Mouse (Mus musculus) midbrain, embryonic 12.5 days (tissue): Measurements from ENCODE around the gene Chrna4. TPM values are rescaled to one million over a fixed set of nuclear protein-coding genes. Genes with fewer than 3 reads are reported as not detected.

Experiments used
- ATAC-seq: fragments of 200-750 bp; cut with Nextera tagmentation; 2 replicates; pipeline ENCODE4 v1.8.0; 2017; ENCODE audit warnings: low read depth, moderate TSS enrichment, moderate library complexity; ENCODE audit not compliant: low FRiP score
- H3K27ac ChIP-seq: fragments of 300-500 bp; sonication (generic); replicated peaks from 2 replicates; pipeline ENCODE4 v1.5.1; 2016; ENCODE audit warnings: mild to moderate bottlenecking
- H3K27me3 ChIP-seq: fragments of 300-500 bp; sonication (generic); 2 replicates; pipeline ENCODE4 v1.6.1; 2016; ENCODE audit warnings: mild to moderate bottlenecking
- H3K36me3 ChIP-seq: fragments of 300-500 bp; sonication (generic); 2 replicates; pipeline ENCODE4 v1.6.1; 2016
- H3K4me1 ChIP-seq: fragments of 300-500 bp; sonication (generic); 2 replicates; pipeline ENCODE4 v1.6.1; 2016
- H3K4me2 ChIP-seq: fragments of 300-500 bp; sonication (generic); replicated peaks from 2 replicates; pipeline ENCODE4 v1.6.1; 2016; ENCODE audit warnings: mild to moderate bottlenecking, moderate library complexity
- H3K4me3 ChIP-seq: fragments of 300-500 bp; sonication (generic); 2 replicates; pipeline ENCODE4 v1.5.1; 2016; ENCODE audit warnings: mild to moderate bottlenecking
- H3K9ac ChIP-seq: fragments of 300-500 bp; sonication (generic); replicated peaks from 2 replicates; pipeline ENCODE4 v1.6.1; 2016; ENCODE audit warnings: mild to moderate bottlenecking, moderate library complexity
- H3K9me3 ChIP-seq: fragments of 300-500 bp; sonication (generic); 2 replicates; pipeline ENCODE4 v1.6.1; 2016; ENCODE audit warnings: mild to moderate bottlenecking
- WGBS: fragments of 180-500 bp; shearing (Covaris S2); methylation state at CpG from one replicate; pipeline ENCODE4 v1.1.7; 2016; 5-methylcytosine and 5-hydroxymethylcytosine counted together
- polyA plus RNA-seq: library from polyadenylated mRNA; unstranded; fragments of >200 nt; fragmentation: Nextera tagmentation; extraction: Ambion mirVana; gene quantifications from 2 replicates; pipeline ENCODE4 v1.2.1, GENCODE M21; 2016

The Chrna4 gene
- polyA plus RNA-seq, 1 experiment from 2014 or later: 43.2 TPM

GRCm38 (mm10) chr2:181065827-181066226 is 22.5 kb upstream of the Chrna4 start:
- H3K9me3 ChIP-seq: no peaks in the 10 kb centered on the region
- H3K4me1 ChIP-seq: no peaks in the 10 kb centered on the region
- ATAC-seq: no peak
- H3K4me3 ChIP-seq: no peak overlapping the region
- peaks cover 11% of the 10 kb centered on the region; the same call in 1 of the 2 replicates for H3K27me3 ChIP-seq
- no peaks in the 10 kb centered on the region for H3K36me3 ChIP-seq
- H3K4me2 ChIP-seq: no peak overlapping the region
- H3K9ac ChIP-seq: no peak overlapping the region
- WGBS: 66% methylated on average over 4 of the region's 4 CpGs
- no peak overlapping the region for H3K27ac ChIP-seq

- 20% methylated on average over 5 of the region's 5 CpGs for WGBS
- H3K4me1 ChIP-seq: peaks cover 22% of the 10 kb centered on the region
- H3K9ac ChIP-seq: no peak overlapping the region
- H3K4me3 ChIP-seq: no peak overlapping the region
- H3K27ac ChIP-seq: no peak overlapping the region
- no peak overlapping the region for H3K4me2 ChIP-seq
- H3K9me3 ChIP-seq: no peaks in the 10 kb centered on the region
- no peaks in the 10 kb centered on the region for H3K36me3 ChIP-seq
- peaks cover 17% of the 10 kb centered on the region; the same call in 1 of the 2 replicates for H3K27me3 ChIP-seq
- peak; percentile 56; the same call in 1 of the 2 replicates for ATAC-seq
Observed at GRCm38 (mm10) chr2:181060127-181060526, 16.8 kb upstream of the Chrna4 start.

GRCm38 (mm10) chr2:181058193-181058592 is 14.8 kb upstream of the Chrna4 start:
- Histone ChIP-seq H3K4me2 (no peak overlapping the region), H3K27me3 (peaks cover 17% of the 10 kb centered on the region; the same call in 1 of the 2 replicates), H3K36me3 (no peaks in the 10 kb centered on the region), H3K27ac (peak overlapping the region; percentile 11; the same call in 1 of the 2 replicates), H3K9me3 (no peaks in the 10 kb centered on the region), H3K9ac (no peak overlapping the region), H3K4me3 (no peak overlapping the region), H3K4me1 (peaks cover 22% of the 10 kb centered on the region)
- whole genome bisulfite sequencing: 68% methylated on average over 3 of the region's 3 CpGs
- no peak for ATAC-seq

- no peak for ATAC-seq
Observed at GRCm38 (mm10) chr2:181057341-181057740, 14.0 kb upstream of the Chrna4 start.

GRCm38 (mm10) chr2:181052171-181052570 is 8.8 kb upstream of the Chrna4 start:
- WGBS: 84% methylated on average over 1 of the region's 1 CpGs
- Histone ChIP-seq H3K36me3 (no peaks in the 10 kb centered on the region), H3K27me3 (0 out of 2 replicates have a peak, but pooled peaks cover 14% of the 10 kb centered on the region), H3K4me2 (no peak overlapping the region), H3K4me3 (no peak overlapping the region), H3K4me1 (peaks cover 5% of the 10 kb centered on the region), H3K9ac (no peak overlapping the region), H3K27ac (no peak overlapping the region), H3K9me3 (no peaks in the 10 kb centered on the region)
- no peak for ATAC-seq

More at GRCm38 (mm10) chr2:181057341-181057740, 14.0 kb upstream of the Chrna4 start:
- 50% methylated on average over 8 of the region's 8 CpGs for WGBS
- Histone ChIP-seq H3K4me3 (no peak overlapping the region), H3K27ac (no peak overlapping the region; the same call in 1 of the 2 replicates), H3K9ac (no peak overlapping the region), H3K36me3 (no peaks in the 10 kb centered on the region), H3K4me1 (peaks cover 22% of the 10 kb centered on the region), H3K27me3 (peaks cover 17% of the 10 kb centered on the region; the same call in 1 of the 2 replicates), H3K9me3 (no peaks in the 10 kb centered on the region), H3K4me2 (no peak overlapping the region)

- H3K27ac ChIP-seq: no peak overlapping the region
- H3K4me3 ChIP-seq: no peak overlapping the region
- 85% methylated on average over 9 of the region's 9 CpGs for WGBS
Observed at GRCm38 (mm10) chr2:181048986-181049385, 5.6 kb upstream of the Chrna4 start.

GRCm38 (mm10) chr2:181048252-181048945 is 5.1 kb upstream of the Chrna4 start:
- no peak overlapping the region for H3K4me3 ChIP-seq
- H3K27ac ChIP-seq: no peak overlapping the region
- WGBS: 77% methylated on average over 7 of the region's 7 CpGs
- ATAC-seq: no peak
- H3K27me3 ChIP-seq: 0 out of 2 replicates have a peak, but pooled peaks cover 14% of the 10 kb centered on the region
- no peak overlapping the region for H3K9ac ChIP-seq
- no peaks in the 10 kb centered on the region for H3K36me3 ChIP-seq
- H3K4me1 ChIP-seq: peaks cover 12% of the 10 kb centered on the region
- H3K9me3 ChIP-seq: no peaks in the 10 kb centered on the region
- H3K4me2 ChIP-seq: no peak overlapping the region

More at GRCm38 (mm10) chr2:181048986-181049385, 5.6 kb upstream of the Chrna4 start:
- no peak overlapping the region for H3K4me2 ChIP-seq
- H3K9ac ChIP-seq: no peak overlapping the region
- H3K4me1 ChIP-seq: peaks cover 6% of the 10 kb centered on the region
- H3K9me3 ChIP-seq: no peaks in the 10 kb centered on the region
- H3K27me3 ChIP-seq: 0 out of 2 replicates have a peak, but pooled peaks cover 14% of the 10 kb centered on the region
- ATAC-seq: no peak
- no peaks in the 10 kb centered on the region for H3K36me3 ChIP-seq

GRCm38 (mm10) chr2:181044001-181044400 is 655 bp upstream of the Chrna4 start:
- Histone ChIP-seq H3K27ac (peak overlapping the region; percentile 80), H3K9ac (no peak overlapping the region), H3K27me3 (peaks cover 21% of the 10 kb centered on the region), H3K9me3 (no peaks in the 10 kb centered on the region), H3K4me1 (peaks cover 40% of the 10 kb centered on the region), H3K4me2 (no peak overlapping the region), H3K4me3 (no peak overlapping the region), H3K36me3 (no peaks in the 10 kb centered on the region)
- 0% methylated on average over 3 of the region's 3 CpGs for WGBS
- peak; percentile 57; the same call in 1 of the 2 replicates for ATAC-seq

- no peak overlapping the region for H3K9ac ChIP-seq
- no peaks in the 10 kb centered on the region for H3K36me3 ChIP-seq
- no peaks in the 10 kb centered on the region for H3K9me3 ChIP-seq
- 0 out of 2 replicates have a peak overlapping the region, but pooled peaks have one; percentile 9 for H3K4me2 ChIP-seq
- peak overlapping the region; percentile 80 for H3K27ac ChIP-seq
- peaks cover 52% of the 10 kb centered on the region for H3K4me1 ChIP-seq
- peak; percentile 50; the same call in 1 of the 2 replicates for ATAC-seq
- peaks cover 36% of the 10 kb centered on the region for H3K27me3 ChIP-seq
- H3K4me3 ChIP-seq: no peak overlapping the region
Observed at GRCm38 (mm10) chr2:181042376-181042775, 970 bp downstream of the Chrna4 start.

- Histone ChIP-seq H3K4me2 (0 out of 2 replicates have a peak overlapping the region, but pooled peaks have one; percentile 9), H3K27ac (peak overlapping the region; percentile 80), H3K9me3 (no peaks in the 10 kb centered on the region), H3K4me3 (no peak overlapping the region), H3K36me3 (no peaks in the 10 kb centered on the region), H3K27me3 (peaks cover 40% of the 10 kb centered on the region), H3K9ac (no peak overlapping the region), H3K4me1 (peaks cover 54% of the 10 kb centered on the region)
- WGBS: 3% methylated on average over 7 of the region's 7 CpGs
- ATAC-seq: peak; percentile 32
Observed at GRCm38 (mm10) chr2:181041941-181042340, 1.4 kb downstream of the Chrna4 start.

GRCm38 (mm10) chr2:181039356-181039680 is 4.0 kb downstream of the Chrna4 start:
- WGBS: under 1% methylated on average over 16 of the region's 16 CpGs
- H3K9me3 ChIP-seq: no peaks in the 10 kb centered on the region
- peak overlapping the region; percentile 73 for H3K4me3 ChIP-seq
- peak overlapping the region; percentile 58 for H3K27ac ChIP-seq
- peaks cover 52% of the 10 kb centered on the region for H3K4me1 ChIP-seq
- H3K36me3 ChIP-seq: no peaks in the 10 kb centered on the region
- H3K9ac ChIP-seq: peak overlapping the region; percentile 84
- H3K4me2 ChIP-seq: peak overlapping the region; percentile 80
- peaks cover 42% of the 10 kb centered on the region for H3K27me3 ChIP-seq
- peak; percentile 9; the same call in 1 of the 2 replicates for ATAC-seq

GRCm38 (mm10) chr2:181038644-181039355 is 4.5 kb downstream of the Chrna4 start:
- peaks cover 46% of the 10 kb centered on the region for H3K4me1 ChIP-seq
- under 1% methylated on average over 57 of the region's 63 CpGs for WGBS
- no peaks in the 10 kb centered on the region for H3K9me3 ChIP-seq
- peak overlapping the region; percentile 73 for H3K4me3 ChIP-seq
- peak overlapping the region; percentile 84 for H3K9ac ChIP-seq
- H3K27ac ChIP-seq: peak overlapping the region; percentile 58
- ATAC-seq: peak; percentile 44; the same call in 1 of the 2 replicates
- peak overlapping the region; percentile 80 for H3K4me2 ChIP-seq
- 0 out of 2 replicates have a peak, but pooled peaks cover 2% of the 10 kb centered on the region for H3K36me3 ChIP-seq
- H3K27me3 ChIP-seq: peaks cover 42% of the 10 kb centered on the region
